ENCODE assay signal across 20 mouse cellular contexts in genomic region chr1:159989561-159989960, GRCm38 (mm10). TPM values are rescaled to one million over a fixed set of nuclear protein-coding genes. Genes with fewer than 3 reads are reported as not detected.
DNase-seq lines count a peak whose midpoint lies in the region; ATAC-seq lines count a peak whose summit lies in the region.
"Had no signal": no experiment of that assay in that cellular context is flagged by ENCODE, and none has a peak within 500 bp of the region (broad histone marks: within the 10 kb centered on the region; RNA-seq: fewer than 3 reads in every experiment).

No protein-coding gene starts in this region.

- intact Hi-C loops in left cerebral cortex, postnatal 10 days (cut with DNase I) = no loop called here

- ATAC-seq in megakaryocyte progenitor cell, adult 5-6 weeks (replicated peaks; ENCODE audit: poor library complexity) = peak; percentile 85
- ATAC-seq: forebrain, embryonic 15.5 days; hindbrain, embryonic 16.5 days; intestine, embryonic 15.5 days had no signal

- DNase-seq in 3T3-L1 (ENCODE audit: low read depth, low spot score) = peak; percentile 32
- DNase-seq in 416B (ENCODE audit: low read depth) = peak; percentile 11
- peak; percentile 20 for DNase-seq in gonadal fat pad, adult 2 months (ENCODE audit: low read depth)
- DNase-seq in gastrocnemius, postnatal 4 days (ENCODE audit: low spot score in 2 of 2) = no peak
- DNase-seq in left cerebral cortex, postnatal 10 days (ENCODE audit: extremely low spot score in 1 of 2, low spot score in 2 of 2) = no peak
- no peak for DNase-seq in embryo, embryonic 11 days
- DNase-seq: adrenal gland, postnatal 10 days; adrenal gland, postnatal 36 days; B cell, adult 2 months; cerebellum, adult 18-20 months; cerebellum, adult 9-10 months; cerebellum, postnatal 25 days; gastrocnemius, postnatal 10 days; gastrocnemius, postnatal 36 days; kidney, adult 11 months had no signal

RNA-seq across cellular contexts. Expression of gene 4930523C07Rik, which starts 54.6 kb away (rescaled TPM):
- 8.8 and 13.2 TPM in 2 replicates for polyA plus RNA-seq in gonadal fat pad, adult 2 months (2012; rRNA removed)
- 55.5 and 56.9 TPM in 2 replicates for total RNA-seq in megakaryocyte progenitor cell, adult 5-6 weeks (2015)
- total RNA-seq in megakaryocyte progenitor cell, adult 5-6 weeks (2017) = 39.0 and 59.1 TPM in 2 replicates
- 10 to 100 TPM; 13.5 to 16.9 TPM for total RNA-seq in gastrocnemius, postnatal 4 days (2021)
- 1 to 10 TPM; 3.5 to 4.4 TPM for total RNA-seq in left cerebral cortex, postnatal 10 days (2021)
- polyA plus RNA-seq: G1E had no signal

Comparison
In these comparisons a context has a peak if more than half of its experiments do, and no peak if none do; other contexts are left out.
1. DNase-seq: peak in 3T3-L1 (single experiment), 416B (single experiment) and gonadal fat pad, adult 2 months (single experiment); none in gastrocnemius, postnatal 4 days (0 of 2), left cerebral cortex, postnatal 10 days (0 of 2) and embryo, embryonic 11 days (single experiment).